Mouse (Mus musculus): ENCODE measurements around the gene Slc27a1. TPM values are rescaled to one million over a fixed set of nuclear protein-coding genes. Genes with fewer than 3 reads are reported as not detected.

The Slc27a1 gene
- polyA plus RNA-seq, 1 experiment from 2014 or later: 4.1 TPM

DNA sequence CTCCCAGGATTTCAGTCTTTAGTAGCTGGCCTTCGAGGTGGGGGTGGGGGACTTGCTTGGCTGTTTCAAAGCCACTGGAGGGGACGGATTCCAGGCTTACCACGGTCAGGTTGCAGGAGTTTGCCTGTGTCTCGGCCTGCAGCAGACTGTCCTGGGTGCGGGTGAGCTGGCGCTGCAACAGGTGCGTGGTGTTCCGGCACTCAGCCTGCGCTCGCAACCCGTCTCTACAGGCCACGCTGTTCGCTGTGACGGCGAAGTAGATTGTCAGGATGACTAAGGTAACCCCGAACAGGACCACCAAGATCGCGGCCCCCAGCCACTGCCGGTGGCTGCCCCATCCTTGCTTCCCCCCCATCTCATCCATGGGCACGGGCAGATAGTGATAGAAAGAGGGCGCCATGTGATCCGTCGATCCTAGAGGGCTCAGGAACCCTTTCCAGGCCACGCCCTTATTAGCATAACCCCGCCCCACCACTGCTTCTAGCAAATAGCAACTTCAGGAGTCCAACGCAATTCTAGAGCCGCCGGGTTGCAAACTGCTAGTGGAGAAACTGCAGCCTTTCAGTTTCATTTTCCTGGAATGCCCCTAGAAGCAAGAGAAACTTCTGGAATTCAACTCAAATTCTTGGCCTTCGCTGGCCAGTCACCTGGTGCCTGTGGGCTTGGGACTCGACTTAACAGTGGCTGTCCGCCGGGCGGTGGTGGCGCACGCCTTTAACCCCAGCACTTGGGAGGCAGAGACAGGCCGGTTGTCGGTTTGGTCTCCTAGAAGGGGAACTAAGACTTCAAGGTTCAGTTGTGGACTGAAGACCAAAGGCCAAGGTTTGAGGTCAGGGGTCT lies 31.4 kb upstream of the Slc27a1 start, which contains the start of gene Bst2:
Gene Bst2 (minus strand): TSS at position 429 of the 840 bp plus-strand sequence.
- peak; percentile 89 for ATAC-seq
- H3K9ac ChIP-seq: peak within 1 kb of the TSS; percentile 76
- 3% methylated on average over 37 of the region's 37 CpGs for WGBS (ENCODE audit: insufficient replicate concordance)
- H3K27me3 ChIP-seq (replicated peaks): peaks cover 4% of the 10 kb centered on the region; the same call in 1 of the 2 replicates
- peaks cover 32% of the 10 kb centered on the region for H3K4me1 ChIP-seq
- peak within 1 kb of the TSS; percentile 83 for H3K4me2 ChIP-seq
- no peaks in the 10 kb centered on the region for H3K9me3 ChIP-seq (replicated peaks)
- H3K27ac ChIP-seq: peak within 1 kb of the TSS; percentile 78
- H3K4me3 ChIP-seq: peak within 1 kb of the TSS; percentile 71
- H3K36me3 ChIP-seq: no peaks in the 10 kb centered on the region

DNA sequence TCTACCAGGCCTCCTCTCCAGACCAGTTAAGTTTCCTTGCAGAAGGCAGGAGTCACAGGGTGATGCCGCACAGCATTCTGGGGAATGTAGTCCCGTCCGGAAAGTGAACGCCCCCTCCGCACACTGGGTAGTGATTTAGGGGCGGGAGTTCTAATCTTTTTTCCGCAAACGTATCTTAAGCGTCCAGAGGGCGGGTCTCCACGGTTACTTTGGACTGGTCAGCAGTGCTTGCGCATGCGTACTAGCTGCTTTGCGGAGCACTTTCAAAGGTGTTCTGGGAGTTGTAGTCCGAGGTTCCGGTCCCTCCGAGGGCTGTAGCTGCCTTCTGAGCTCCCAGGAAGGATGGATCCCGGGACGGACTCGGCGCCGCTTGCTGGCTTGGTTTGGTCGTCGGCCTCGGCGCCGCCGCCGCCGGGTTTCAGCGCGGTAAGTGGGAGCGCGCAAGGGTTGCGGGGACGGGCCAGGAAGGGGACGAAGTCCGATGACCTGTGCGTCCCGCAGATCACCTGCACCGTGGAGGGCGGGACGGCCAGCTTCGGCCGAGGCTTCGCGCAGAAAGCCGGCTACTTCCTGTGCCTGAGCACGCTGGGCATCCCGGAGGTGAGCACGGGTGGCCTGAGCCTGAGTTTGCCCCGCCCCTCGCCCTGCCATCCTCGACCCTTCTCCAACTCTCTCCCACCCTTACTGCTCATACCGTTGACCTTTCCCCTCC lies 25.9 kb upstream of the Slc27a1 start, which contains the start of gene Mvb12a:
Gene Mvb12a (plus strand): TSS at position 291 of the 712 bp plus-strand sequence.
- Histone ChIP-seq H3K4me2 (peak within 1 kb of the TSS; percentile 96), H3K9me3 (replicated peaks) (no peaks in the 10 kb centered on the region), H3K27ac (peak within 1 kb of the TSS; percentile 59), H3K36me3 (peaks cover 27% of the 10 kb centered on the region), H3K4me1 (peaks cover 23% of the 10 kb centered on the region), H3K27me3 (replicated peaks) (peaks cover 4% of the 10 kb centered on the region; the same call in 1 of the 2 replicates), H3K9ac (peak within 1 kb of the TSS; percentile 73), H3K4me3 (peak within 1 kb of the TSS; percentile 76)
- peak; percentile 87 for ATAC-seq
- under 1% methylated on average over 55 of the region's 55 CpGs for WGBS (ENCODE audit: insufficient replicate concordance)

DNA sequence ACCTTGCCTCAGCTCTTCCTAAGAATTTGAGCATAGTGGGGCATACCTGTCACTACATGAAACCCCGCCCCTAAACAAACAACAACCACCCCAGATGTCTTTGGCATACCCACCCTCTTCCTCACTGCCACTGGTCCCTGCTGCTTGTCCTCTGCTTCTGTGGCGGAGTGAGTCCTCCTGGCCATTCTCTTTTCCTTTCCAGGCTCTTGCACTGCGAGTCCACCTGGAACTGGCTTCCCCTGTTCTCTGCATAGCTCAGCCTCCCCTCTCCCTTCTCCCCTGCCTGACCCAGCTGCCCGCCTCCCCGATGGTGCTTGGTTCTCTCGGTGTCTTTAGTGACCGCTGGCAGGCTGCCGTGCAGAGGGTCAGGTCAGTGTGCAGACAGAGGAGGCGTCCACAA lies 24.9 kb upstream of the Slc27a1 start:
- Histone ChIP-seq H3K4me2 (peak overlapping the region; percentile 96), H3K9me3 (replicated peaks) (no peaks in the 10 kb centered on the region), H3K36me3 (peaks cover 36% of the 10 kb centered on the region), H3K4me3 (peak overlapping the region; percentile 76), H3K27me3 (replicated peaks) (peaks cover 4% of the 10 kb centered on the region; the same call in 1 of the 2 replicates), H3K9ac (peak overlapping the region; percentile 73), H3K27ac (no peak overlapping the region), H3K4me1 (peaks cover 16% of the 10 kb centered on the region)
- no peak for ATAC-seq
- WGBS (ENCODE audit: insufficient replicate concordance): 82% methylated on average over 9 of the region's 9 CpGs

DNA sequence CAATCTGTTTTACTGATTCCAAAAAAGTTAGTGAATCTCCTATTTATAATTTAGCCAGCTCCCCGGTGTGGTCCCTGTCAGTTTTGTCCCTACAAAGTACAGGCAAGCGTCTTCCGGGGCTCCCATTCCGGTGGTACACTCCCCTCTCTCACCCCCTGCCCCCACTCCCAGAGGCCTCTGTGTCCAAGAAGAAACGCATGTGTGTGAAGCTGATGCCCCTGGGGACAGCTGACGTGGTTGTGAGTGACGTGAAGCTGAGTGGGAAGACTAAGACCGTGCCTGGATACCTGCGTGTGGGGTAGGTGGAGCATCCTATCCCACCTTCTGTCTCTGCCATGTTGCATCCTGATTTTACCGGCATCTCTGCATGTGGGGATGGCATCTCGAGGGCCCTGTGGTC lies 23.6 kb upstream of the Slc27a1 start:
- Histone ChIP-seq H3K36me3 (peaks cover 37% of the 10 kb centered on the region), H3K4me2 (no peak overlapping the region), H3K27ac (no peak overlapping the region), H3K9me3 (replicated peaks) (no peaks in the 10 kb centered on the region), H3K4me3 (no peak overlapping the region), H3K27me3 (replicated peaks) (peaks cover 4% of the 10 kb centered on the region; the same call in 1 of the 2 replicates), H3K4me1 (peaks cover 16% of the 10 kb centered on the region), H3K9ac (no peak overlapping the region)
- 80% methylated on average over 11 of the region's 11 CpGs for WGBS (ENCODE audit: insufficient replicate concordance)
- ATAC-seq: no peak

DNA sequence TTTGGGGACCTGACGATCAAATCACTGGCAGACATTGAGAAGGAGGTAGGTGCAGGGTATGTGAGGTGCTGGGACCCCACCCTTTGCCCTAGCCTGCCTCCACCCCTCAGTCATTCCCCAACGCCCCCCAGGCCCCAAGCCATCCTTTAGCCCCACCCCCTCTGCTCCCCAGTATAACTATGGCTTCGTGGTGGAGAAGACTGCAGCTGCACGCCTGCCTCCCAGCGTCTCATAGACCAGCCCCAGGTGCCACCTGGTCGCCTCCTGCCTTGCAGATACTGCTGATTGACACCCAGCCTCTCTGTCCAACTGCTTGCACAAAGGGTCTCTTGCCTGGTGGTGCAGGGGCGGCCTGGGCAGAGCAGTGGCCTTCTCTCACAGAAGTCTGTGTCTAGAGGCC lies 21.1 kb upstream of the Slc27a1 start:
- no peak overlapping the region for H3K27ac ChIP-seq
- H3K9me3 ChIP-seq (replicated peaks): no peaks in the 10 kb centered on the region
- H3K36me3 ChIP-seq: peaks cover 37% of the 10 kb centered on the region
- H3K9ac ChIP-seq: no peak overlapping the region
- no peak overlapping the region for H3K4me3 ChIP-seq
- ATAC-seq: no peak
- WGBS (ENCODE audit: insufficient replicate concordance): 70% methylated on average over 7 of the region's 7 CpGs
- H3K4me2 ChIP-seq: no peak overlapping the region
- H3K27me3 ChIP-seq (replicated peaks): no peaks in the 10 kb centered on the region
- peaks cover 12% of the 10 kb centered on the region for H3K4me1 ChIP-seq

DNA sequence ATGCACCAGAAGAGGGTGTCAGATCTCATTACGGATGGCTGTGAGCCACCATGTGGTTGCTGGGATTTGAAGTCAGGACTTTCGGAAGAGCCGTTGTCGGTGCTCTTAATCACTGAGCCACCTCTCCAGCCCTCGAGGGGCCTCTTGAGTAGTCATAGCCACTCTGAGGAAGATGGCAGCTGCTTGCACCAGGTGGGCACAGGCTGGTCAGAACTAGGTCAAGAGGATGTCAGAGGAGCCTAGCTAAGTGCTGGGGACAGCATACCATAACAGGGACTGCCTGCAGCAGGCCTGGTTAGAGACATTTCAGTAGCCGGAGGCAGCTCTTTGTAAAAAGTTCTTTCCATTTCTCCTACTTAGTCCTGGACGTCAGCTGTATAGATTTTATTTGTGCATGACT lies 17.9 kb upstream of the Slc27a1 start:
- no peak for ATAC-seq
- Histone ChIP-seq H3K36me3 (peaks cover 28% of the 10 kb centered on the region), H3K4me1 (peaks cover 23% of the 10 kb centered on the region), H3K9me3 (replicated peaks) (no peaks in the 10 kb centered on the region), H3K27me3 (replicated peaks) (0 out of 2 replicates have a peak, but pooled peaks cover 5% of the 10 kb centered on the region), H3K4me2 (no peak overlapping the region), H3K27ac (no peak overlapping the region), H3K9ac (no peak overlapping the region), H3K4me3 (no peak overlapping the region)
- WGBS (ENCODE audit: insufficient replicate concordance): 68% methylated on average over 7 of the region's 7 CpGs

DNA sequence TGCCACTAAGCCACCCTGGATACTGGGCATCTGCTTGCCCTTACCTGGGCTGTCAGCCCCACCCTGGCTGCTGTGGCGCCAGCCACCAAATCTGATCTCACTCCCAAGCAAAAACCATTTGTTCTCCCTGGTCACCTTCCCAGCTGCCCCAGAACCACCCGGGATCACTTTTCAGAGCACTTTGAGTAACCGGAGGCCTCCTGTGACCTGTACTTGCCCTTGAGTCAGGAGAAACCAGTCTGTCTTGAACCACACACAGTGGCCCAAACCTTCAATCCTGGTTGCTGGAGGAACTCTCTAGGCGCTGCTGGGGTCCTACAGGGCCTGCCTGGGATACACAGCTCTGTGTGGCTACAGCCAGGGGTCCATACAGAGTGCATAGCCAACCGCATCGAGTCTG lies 15.9 kb upstream of the Slc27a1 start:
- no peak overlapping the region for H3K27ac ChIP-seq
- ATAC-seq: no peak

DNA sequence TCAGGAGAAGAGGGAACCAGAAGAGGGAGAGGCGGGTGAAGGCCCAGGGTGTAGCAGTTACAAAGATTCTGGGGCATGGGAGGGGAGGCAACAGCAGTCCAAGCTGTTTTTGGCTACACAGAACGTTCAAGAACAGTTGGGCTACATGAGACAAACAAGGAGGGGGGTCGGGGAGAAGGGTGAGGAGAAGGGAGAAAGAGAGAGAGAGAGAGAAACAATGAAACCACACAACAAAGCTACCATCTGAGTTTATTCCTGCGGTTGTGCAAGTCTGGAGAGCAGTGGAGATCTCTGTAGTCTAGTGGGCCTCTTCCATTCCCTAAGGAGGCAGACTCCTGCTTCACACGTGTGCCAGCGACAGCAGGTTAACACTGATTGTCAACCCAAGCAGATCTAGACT lies 14.7 kb upstream of the Slc27a1 start:
- Histone ChIP-seq H3K36me3 (no peaks in the 10 kb centered on the region), H3K9ac (no peak overlapping the region), H3K4me3 (no peak overlapping the region), H3K4me1 (peaks cover 38% of the 10 kb centered on the region), H3K4me2 (no peak overlapping the region), H3K27me3 (replicated peaks) (peaks cover 36% of the 10 kb centered on the region), H3K9me3 (replicated peaks) (no peaks in the 10 kb centered on the region), H3K27ac (no peak overlapping the region)
- no peak for ATAC-seq
- whole genome bisulfite sequencing (ENCODE audit: insufficient replicate concordance): 56% methylated on average over 6 of the region's 6 CpGs

More for the DNA sequence above, 15.9 kb upstream of the Slc27a1 start:
- Histone ChIP-seq H3K9me3 (replicated peaks) (no peaks in the 10 kb centered on the region), H3K4me1 (peaks cover 25% of the 10 kb centered on the region), H3K27me3 (replicated peaks) (peaks cover 24% of the 10 kb centered on the region), H3K4me2 (no peak overlapping the region), H3K36me3 (peaks cover 10% of the 10 kb centered on the region), H3K4me3 (no peak overlapping the region), H3K9ac (no peak overlapping the region)
- 64% methylated on average over 6 of the region's 6 CpGs for WGBS (ENCODE audit: insufficient replicate concordance)

DNA sequence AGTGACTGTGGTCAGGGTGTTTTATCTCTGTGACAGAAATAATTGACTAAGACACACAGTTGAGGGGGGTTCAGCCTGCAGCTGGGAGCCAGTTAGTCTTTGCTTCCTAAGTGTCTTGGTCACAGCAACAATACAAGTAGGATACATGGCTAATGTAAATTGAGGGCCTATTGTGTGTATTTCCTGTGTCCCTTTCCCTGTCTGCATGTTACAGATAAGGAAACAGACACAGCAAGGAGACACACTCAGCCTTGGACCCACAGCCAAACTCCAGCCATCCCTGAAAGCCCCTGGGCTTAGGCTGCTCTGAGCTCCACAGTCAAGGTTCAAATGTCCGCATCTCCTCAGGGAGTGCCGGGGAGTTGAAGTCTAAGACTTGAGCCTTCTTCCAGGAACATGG lies 14.0 kb upstream of the Slc27a1 start:
- Histone ChIP-seq H3K36me3 (no peaks in the 10 kb centered on the region), H3K4me2 (no peak overlapping the region), H3K9me3 (replicated peaks) (no peaks in the 10 kb centered on the region), H3K27ac (0 out of 2 replicates have a peak overlapping the region, but pooled peaks have one; percentile 18), H3K9ac (no peak overlapping the region), H3K4me1 (peaks cover 44% of the 10 kb centered on the region), H3K4me3 (no peak overlapping the region), H3K27me3 (replicated peaks) (peaks cover 43% of the 10 kb centered on the region)
- 68% methylated on average over 2 of the region's 2 CpGs for WGBS (ENCODE audit: insufficient replicate concordance)
- no peak for ATAC-seq

DNA sequence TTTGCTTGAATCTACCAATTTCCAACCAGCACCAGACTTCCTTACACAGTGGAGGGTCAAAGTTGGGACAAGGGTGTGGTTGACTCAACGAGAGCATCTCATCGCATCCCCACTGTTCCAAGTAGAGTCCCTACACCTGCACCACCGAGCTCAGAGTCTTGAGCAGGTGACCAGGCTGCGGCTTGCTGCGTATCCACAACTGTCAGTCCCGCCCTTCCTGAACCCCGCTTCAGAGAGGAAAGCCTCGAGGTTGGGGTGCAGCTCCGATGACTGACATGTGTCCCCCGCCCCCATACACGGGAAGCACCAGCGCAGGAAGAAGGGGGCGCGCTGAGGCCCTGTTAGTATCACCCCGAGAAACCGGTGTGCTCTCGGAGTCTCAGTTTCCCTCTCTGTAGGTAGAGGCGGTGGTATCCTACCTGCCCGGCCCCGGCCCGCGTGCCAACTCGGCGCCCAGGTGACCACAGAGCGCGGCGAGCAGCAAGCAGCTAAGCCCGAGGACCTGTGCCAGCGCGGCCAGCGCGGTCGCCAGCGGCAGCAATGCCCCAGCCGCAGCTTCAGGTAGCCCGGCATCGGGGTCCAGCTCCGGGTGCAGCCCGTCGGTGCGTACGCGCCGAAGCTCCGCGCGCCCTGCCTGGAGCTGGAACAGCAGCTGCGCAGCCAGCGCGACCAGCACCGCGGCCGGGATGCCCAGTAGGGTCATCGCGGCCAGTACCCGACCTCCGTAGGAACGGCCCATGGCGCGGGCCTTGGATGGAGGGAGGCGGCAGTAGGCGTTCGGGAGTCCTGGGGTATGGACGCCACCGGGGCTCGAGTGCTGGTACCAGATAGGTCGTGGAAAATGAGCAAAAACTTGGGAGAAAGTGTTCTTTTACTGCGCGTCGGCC lies 10.4 kb upstream of the Slc27a1 start, which contains the start of gene Tmem221:
Gene Tmem221 (minus strand): TSS at position 801 of the 887 bp plus-strand sequence.
- peak within 1 kb of the TSS; percentile 63 for H3K4me3 ChIP-seq
- peaks cover 78% of the 10 kb centered on the region for H3K4me1 ChIP-seq
- peaks cover 65% of the 10 kb centered on the region for H3K27me3 ChIP-seq (replicated peaks)
- peak within 1 kb of the TSS; percentile 68 for H3K9ac ChIP-seq
- peak; percentile 19; the same call in 1 of the 2 replicates for ATAC-seq
- WGBS (ENCODE audit: insufficient replicate concordance): 8% methylated on average over 70 of the region's 70 CpGs
- H3K9me3 ChIP-seq (replicated peaks): no peaks in the 10 kb centered on the region
- peak within 1 kb of the TSS; percentile 93 for H3K4me2 ChIP-seq
- peak within 1 kb of the TSS; percentile 83 for H3K27ac ChIP-seq
- H3K36me3 ChIP-seq: no peaks in the 10 kb centered on the region

All from liver, embryonic 12.5 days (tissue).